Mouse (Mus musculus) ES-Bruce4 (cell line): Measurements from ENCODE around the gene Smarcd1. TPM values are rescaled to one million over a fixed set of nuclear protein-coding genes. Genes with fewer than 3 reads are reported as not detected.

Experiments used
- H3K27ac ChIP-seq: 2 replicates; pipeline ENCODE4 v1.5.1; 2012; ENCODE audit warnings: low read length, inconsistent platforms; ENCODE audit not compliant: insufficient read depth
- H3K27me3 ChIP-seq: 2 replicates; pipeline ENCODE4 v1.6.1; 2012; ENCODE audit warnings: mild to moderate bottlenecking, low read length, inconsistent platforms; ENCODE audit not compliant: control insufficient read depth, poor library complexity, insufficient read depth, severe bottlenecking
- H3K36me3 ChIP-seq: 2 replicates; pipeline ENCODE4 v1.6.1; 2012; ENCODE audit warnings: inconsistent platforms, mild to moderate bottlenecking, low read length, moderate library complexity; ENCODE audit not compliant: control insufficient read depth, poor library complexity, insufficient read depth, severe bottlenecking
- H3K4me1 ChIP-seq: one replicate; pipeline ENCODE4 v1.8.1; 2011; ENCODE audit warnings: low read length; ENCODE audit not compliant: control insufficient read depth, insufficient read depth
- H3K4me3 ChIP-seq: 2 replicates; pipeline ENCODE4 v1.5.1; 2011; ENCODE audit warnings: low read depth, mild to moderate bottlenecking, low read length
- H3K9ac ChIP-seq: 2 replicates; pipeline ENCODE4 v1.6.1; 2012; ENCODE audit warnings: low read depth, mild to moderate bottlenecking, inconsistent platforms; ENCODE audit not compliant: poor library complexity, severe bottlenecking
- H3K9me3 ChIP-seq: replicated peaks from 2 replicates; pipeline ENCODE4 v1.6.1; 2012; ENCODE audit warnings: mild to moderate bottlenecking, low read length, inconsistent platforms; ENCODE audit not compliant: control insufficient read depth, poor library complexity, insufficient read depth, severe bottlenecking
- CTCF ChIP-seq: IDR thresholded peaks from one replicate; pipeline ENCODE4 v1.8.1; 2011; ENCODE audit warnings: low read depth, low read length
- EP300 ChIP-seq: IDR thresholded peaks from 2 replicates; pipeline ENCODE4 v1.6.1; 2011; ENCODE audit warnings: low read depth, low read length; ENCODE audit not compliant: insufficient read depth
- POLR2A ChIP-seq: IDR thresholded peaks from one replicate; pipeline ENCODE4 v1.8.1; 2011; ENCODE audit warnings: low read length; ENCODE audit not compliant: insufficient read depth
- polyA plus RNA-seq: library from polyadenylated mRNA; stranded (reverse); fragments of >200 nt; gene quantifications from 2 replicates; pipeline ENCODE4 v1.2.4, GENCODE M21; 2011; ENCODE audit warnings: low read depth; ENCODE audit not compliant: missing spikeins, insufficient read depth, insufficient read length

The Smarcd1 gene
- polyA plus RNA-seq, 1 experiment = 92.3 TPM

- H3K4me1 ChIP-seq = peaks cover 7% of the 10 kb centered on the region
- no peak overlapping the region for H3K4me3 ChIP-seq
- H3K36me3 ChIP-seq = no peaks in the 10 kb centered on the region
- H3K9ac ChIP-seq = no peak overlapping the region
- TF ChIP-seq POLR2A = no peak
- no peak for TF ChIP-seq CTCF
- no peak for TF ChIP-seq EP300
- H3K27me3 ChIP-seq = no peaks in the 10 kb centered on the region
- no peaks in the 10 kb centered on the region for H3K9me3 ChIP-seq
- H3K27ac ChIP-seq = no peak overlapping the region
Measured at GRCm38 (mm10) chr15:99662371-99662770, 39.6 kb upstream of the Smarcd1 start.

GRCm38 (mm10) chr15:99663964-99664599, 37.8 kb upstream of the Smarcd1 start:
- Histone ChIP-seq H3K4me1 (no peaks in the 10 kb centered on the region), H3K4me3 (peak overlapping the region; percentile 40), H3K27ac (no peak overlapping the region), H3K9me3 (no peaks in the 10 kb centered on the region), H3K9ac (peak overlapping the region; percentile 45; the same call in 1 of the 2 replicates), H3K36me3 (no peaks in the 10 kb centered on the region), H3K27me3 (no peaks in the 10 kb centered on the region)
- TF ChIP-seq EP300 (no peak), CTCF (no peak), POLR2A (no peak)

DNA sequence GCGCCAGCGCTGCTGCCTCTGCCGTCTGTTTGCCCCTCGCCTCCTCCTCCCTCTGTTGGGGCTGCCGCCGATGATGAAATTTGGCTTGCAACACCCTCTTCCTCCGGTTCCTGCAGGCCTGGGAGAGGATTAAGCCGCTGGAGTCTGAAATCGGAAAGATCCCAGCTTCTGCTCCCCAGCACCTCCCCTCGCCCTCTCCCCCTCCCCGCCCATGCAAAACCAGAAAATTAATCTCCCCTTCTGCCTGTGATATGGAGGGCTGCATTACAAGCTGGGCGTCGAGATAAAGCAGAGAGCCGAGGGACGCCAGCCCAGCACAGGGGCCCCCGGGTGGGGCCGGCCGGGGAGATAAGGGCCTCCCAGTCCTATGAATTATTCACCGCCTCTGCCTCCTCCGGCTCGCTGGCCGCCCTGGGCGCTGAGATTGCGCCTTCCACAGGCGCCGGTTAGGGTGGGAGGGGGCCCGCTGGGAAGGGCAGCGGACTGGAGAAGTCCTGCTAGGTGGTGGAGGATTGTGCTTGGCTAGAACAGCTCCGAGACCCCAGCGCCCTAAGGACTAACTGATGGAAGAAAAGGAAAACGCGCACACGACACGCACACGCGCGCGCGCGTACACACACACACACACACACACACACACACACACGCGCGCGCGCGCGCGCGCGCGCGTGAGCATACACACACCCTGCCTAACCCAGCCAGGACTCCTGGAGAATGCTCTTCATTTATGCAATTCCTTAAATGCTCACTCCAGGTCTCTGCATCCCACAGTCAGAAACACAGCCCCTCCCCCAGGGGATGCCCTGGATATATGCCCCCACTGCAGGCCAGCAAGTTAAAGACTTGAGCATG, 37.1 kb upstream of the Smarcd1 start:
- Histone ChIP-seq H3K9me3 (no peaks in the 10 kb centered on the region), H3K4me3 (peak overlapping the region; percentile 40), H3K4me1 (no peaks in the 10 kb centered on the region), H3K36me3 (no peaks in the 10 kb centered on the region), H3K9ac (peak overlapping the region; percentile 45), H3K27me3 (no peaks in the 10 kb centered on the region), H3K27ac (no peak overlapping the region)
- no peak for TF ChIP-seq POLR2A
- TF ChIP-seq CTCF = no peak
- no peak for TF ChIP-seq EP300

DNA sequence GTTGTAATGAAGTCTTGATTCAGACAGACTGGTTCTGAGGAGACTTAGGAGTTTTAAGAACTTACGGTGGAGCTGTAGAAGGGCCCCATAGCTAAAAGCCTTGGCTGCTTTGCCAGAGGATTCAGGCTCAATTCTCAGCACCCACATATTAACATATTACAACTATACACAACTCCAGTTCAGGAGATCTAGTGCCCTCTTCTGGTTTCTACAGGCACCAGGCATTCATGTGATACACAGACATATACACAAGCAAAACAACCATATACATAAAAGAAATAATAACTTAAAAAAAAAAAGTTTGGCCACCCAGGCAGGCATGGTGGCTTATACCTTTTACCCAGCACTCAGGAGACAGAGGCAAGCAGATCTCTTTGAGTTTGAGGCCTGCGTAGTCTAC, 34.4 kb upstream of the Smarcd1 start:
- TF ChIP-seq EP300 = no peak
- no peak for TF ChIP-seq CTCF
- TF ChIP-seq POLR2A = no peak
- no peaks in the 10 kb centered on the region for H3K4me1 ChIP-seq

GRCm38 (mm10) chr15:99668881-99669280, 33.0 kb upstream of the Smarcd1 start:
- 0 out of 2 replicates have a peak, but pooled peaks cover 2% of the 10 kb centered on the region for H3K27me3 ChIP-seq
- TF ChIP-seq EP300 = no peak
- peak; percentile 92 for TF ChIP-seq CTCF
- no peak for TF ChIP-seq POLR2A
- no peak overlapping the region for H3K27ac ChIP-seq
- H3K9me3 ChIP-seq = no peaks in the 10 kb centered on the region
- no peak overlapping the region for H3K4me3 ChIP-seq
- H3K36me3 ChIP-seq = no peaks in the 10 kb centered on the region
- no peak overlapping the region for H3K9ac ChIP-seq
- H3K4me1 ChIP-seq = no peaks in the 10 kb centered on the region

More for the DNA sequence above, 34.4 kb upstream of the Smarcd1 start:
- Histone ChIP-seq H3K27me3 (0 out of 2 replicates have a peak, but pooled peaks cover 2% of the 10 kb centered on the region), H3K9ac (no peak overlapping the region), H3K4me3 (no peak overlapping the region), H3K36me3 (no peaks in the 10 kb centered on the region), H3K9me3 (no peaks in the 10 kb centered on the region), H3K27ac (no peak overlapping the region)

DNA sequence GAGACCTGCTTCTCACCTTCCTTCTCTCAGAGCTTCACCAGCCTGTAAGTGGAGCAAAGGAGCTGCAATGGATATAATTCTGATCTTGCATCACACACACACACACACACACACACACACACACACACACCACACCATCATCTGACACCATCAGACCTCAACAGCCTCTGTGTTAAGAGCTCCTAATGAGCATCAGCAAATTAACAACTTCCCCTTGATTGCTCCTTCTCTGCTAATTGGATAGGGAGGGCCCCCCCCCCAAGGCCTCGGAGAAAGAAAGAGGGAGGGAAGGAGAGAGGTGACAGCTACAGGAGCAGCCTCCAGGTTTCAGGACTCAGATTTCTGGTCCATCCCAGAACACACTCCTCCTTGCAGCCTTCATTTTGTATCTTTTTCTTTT, 32.5 kb upstream of the Smarcd1 start:
- H3K27ac ChIP-seq = no peak overlapping the region
- no peaks in the 10 kb centered on the region for H3K36me3 ChIP-seq
- H3K4me1 ChIP-seq = no peaks in the 10 kb centered on the region
- H3K27me3 ChIP-seq = 0 out of 2 replicates have a peak, but pooled peaks cover 2% of the 10 kb centered on the region
- TF ChIP-seq POLR2A = no peak
- no peak overlapping the region for H3K9ac ChIP-seq
- H3K4me3 ChIP-seq = no peak overlapping the region
- H3K9me3 ChIP-seq = no peaks in the 10 kb centered on the region
